In genomic region chr10:67535256-67535655, GRCm38 (mm10) we compare ENCODE assay signal across 8 mouse cellular contexts. TPM values are rescaled to one million over a fixed set of nuclear protein-coding genes. Genes with fewer than 3 reads are reported as not detected.
A peak's percentile ranks its signal among the peaks of the same experiment; 100 is the strongest.
DNase-seq lines count a peak whose midpoint lies in the region; ATAC-seq lines count a peak whose summit lies in the region.

Egr2 (plus strand) TSS chr10:67535475.

- DNase-seq in adrenal gland, adult 2 months, result peak; percentile 35
- DNase-seq in adrenal gland, adult 8-10 months, result no peak
- DNase-seq in right cerebral cortex, postnatal 4 days, result peak; percentile 39
- DNase-seq in right cerebral cortex, postnatal 36 days (ENCODE audit: low spot score in 2 of 2), result no peak
- DNase-seq in gastrocnemius, postnatal 10 days, result peak; percentile 40
- peak; percentile 84 for DNase-seq in midbrain, embryonic 11.5 days (ENCODE audit: low spot score, missing footprints)
- DNase-seq in thymus, postnatal 10 days (ENCODE audit: low spot score in 2 of 2), result peak; percentile 46 to 59

- H3K4me2 ChIP-seq in intestine, embryonic 15.5 days (replicated peaks), result peak within 1 kb of the TSS; percentile 98
- H3K4me2 ChIP-seq in midbrain, embryonic 11.5 days, result peak within 1 kb of the TSS; percentile 93

- H3K4me3 ChIP-seq in intestine, embryonic 15.5 days (replicated peaks), result peak within 1 kb of the TSS; percentile 67
- peak within 1 kb of the TSS; percentile 60 for H3K4me3 ChIP-seq in midbrain, embryonic 11.5 days (ENCODE audit: low read depth, low read length)

- WGBS in intestine, embryonic 15.5 days, result 1% methylated on average over 37 of the region's 37 CpGs
- under 1% methylated on average over 37 of the region's 37 CpGs for WGBS in midbrain, embryonic 11.5 days

- ATAC-seq in intestine, embryonic 15.5 days, result no peak
- ATAC-seq in midbrain, embryonic 11.5 days (ENCODE audit: low FRiP score), result no peak

- no peak within 1 kb of the TSS for H3K27ac ChIP-seq in intestine, embryonic 15.5 days
- no peak within 1 kb of the TSS for H3K27ac ChIP-seq in midbrain, embryonic 11.5 days (ENCODE audit: low read depth, low read length)

- peaks cover 53% of the 10 kb centered on the region for H3K27me3 ChIP-seq in intestine, embryonic 15.5 days (replicated peaks)
- peaks cover 60% of the 10 kb centered on the region for H3K27me3 ChIP-seq in midbrain, embryonic 11.5 days (ENCODE audit: control insufficient read depth, insufficient read depth, low read length)

- H3K36me3 ChIP-seq in intestine, embryonic 15.5 days, result no peaks in the 10 kb centered on the region
- H3K36me3 ChIP-seq in midbrain, embryonic 11.5 days (ENCODE audit: control insufficient read depth, insufficient read depth, low read length), result no peaks in the 10 kb centered on the region

- H3K9me3 ChIP-seq in intestine, embryonic 15.5 days, result no peaks in the 10 kb centered on the region
- H3K9me3 ChIP-seq in midbrain, embryonic 11.5 days (ENCODE audit: control insufficient read depth, low read length), result no peaks in the 10 kb centered on the region

- H3K9ac ChIP-seq in intestine, embryonic 15.5 days, result peak within 1 kb of the TSS; percentile 31
- peak within 1 kb of the TSS; percentile 57; the same call in 1 of the 2 replicates for H3K9ac ChIP-seq in midbrain, embryonic 11.5 days (ENCODE audit: low read length)

- H3K4me1 ChIP-seq in intestine, embryonic 15.5 days (replicated peaks), result peaks cover 30% of the 10 kb centered on the region
- H3K4me1 ChIP-seq in midbrain, embryonic 11.5 days (ENCODE audit: control insufficient read depth, insufficient read depth, low read length), result peaks cover 19% of the 10 kb centered on the region

RNA-seq across cellular contexts. Expression of gene Egr2, which starts in this region (rescaled TPM):
- total RNA-seq in adrenal gland, adult 2 months (2021), result 1 to 10 TPM in 1 of 2 experiments, under 1 TPM in 1; 0.61 to 1.3 TPM
- polyA plus RNA-seq in adrenal gland, adult 2 months (2012; rRNA removed), result 1.8 and 3.1 TPM in 2 replicates
- total RNA-seq in adrenal gland, adult 8-10 months (2022), result 1 to 10 TPM in 3 of 4 experiments, under 1 TPM in 1; 0.35 to 1.3 (median 1.2) TPM
- 1 to 10 TPM; 4.2 to 4.3 TPM for total RNA-seq in gastrocnemius, postnatal 10 days (2021)
- polyA plus RNA-seq in intestine, embryonic 15.5 days (2015; fragmentation: Nextera tagmentation; extraction: Ambion mirVana), result 0.26 and 0.33 TPM in 2 replicates
- 0.06 TPM in 1 of 2 replicates, not detected in the other for polyA plus RNA-seq in midbrain, embryonic 11.5 days (2014; fragmentation: Nextera tagmentation; extraction: Ambion mirVana)

Comparison
In these comparisons a context has a peak if more than half of its experiments do, and no peak if none do; other contexts are left out.
1. DNase-seq: peak in adrenal gland, adult 2 months (single experiment), right cerebral cortex, postnatal 4 days (single experiment), gastrocnemius, postnatal 10 days (single experiment) and thymus, postnatal 10 days (2 of 2); none in adrenal gland, adult 8-10 months (single experiment) and right cerebral cortex, postnatal 36 days (0 of 2).
2. Peak in DNase-seq, H3K4me3 ChIP-seq, H3K9ac ChIP-seq and H3K4me2 ChIP-seq in midbrain, embryonic 11.5 days; RNA of the gene not detected or under 1 TPM.